Mouse (Mus musculus) midbrain, embryonic 14.5 days (tissue): ENCODE results near the gene Ctse. TPM values are rescaled to one million over a fixed set of nuclear protein-coding genes. Genes with fewer than 3 reads are reported as not detected.
"Not testable (repeated sequence)": the region's sequence is repeated elsewhere in the genome, so short reads cannot be mapped to it uniquely, and the experiment has no call there.

Source experiments
- ATAC-seq: fragments of 200-750 bp; cut with Nextera tagmentation; 2 replicates; pipeline ENCODE4 v1.8.0; 2017; ENCODE audit warnings: moderate number of reproducible peaks, moderate library complexity; ENCODE audit not compliant: low FRiP score, low TSS enrichment
- DNase-seq: peaks from one replicate; pipeline ENCODE4 v3.0.0-alpha.2; 2015
- H3K27ac ChIP-seq: fragments of 300-500 bp; sonication (generic); replicated peaks from 2 replicates; pipeline ENCODE4 v1.5.1; 2014; ENCODE audit warnings: mild to moderate bottlenecking, low read depth, low read length, moderate library complexity
- H3K27me3 ChIP-seq: fragments of 300-500 bp; sonication (generic); 2 replicates; pipeline ENCODE4 v1.6.1; 2014; ENCODE audit warnings: low read length, control low read depth, mixed read lengths; ENCODE audit not compliant: control insufficient read depth, insufficient read depth
- H3K36me3 ChIP-seq: fragments of 300-500 bp; sonication (generic); 2 replicates; pipeline ENCODE4 v1.6.1; 2014; ENCODE audit warnings: low read length, control low read depth; ENCODE audit not compliant: control insufficient read depth, insufficient read depth
- H3K4me1 ChIP-seq: fragments of 300-500 bp; sonication (generic); 2 replicates; pipeline ENCODE4 v1.6.1; 2014; ENCODE audit warnings: mild to moderate bottlenecking, antibody characterized with exemption, low read length, control low read depth; ENCODE audit not compliant: control insufficient read depth, insufficient read depth
- H3K4me2 ChIP-seq: fragments of 300-500 bp; sonication (generic); 2 replicates; pipeline ENCODE4 v1.6.1; 2014; ENCODE audit warnings: mild to moderate bottlenecking, low read length, moderate library complexity
- H3K4me3 ChIP-seq: fragments of 300-500 bp; sonication (generic); replicated peaks from 2 replicates; pipeline ENCODE4 v1.5.1; 2014; ENCODE audit warnings: low read depth, low read length
- H3K9ac ChIP-seq: fragments of 300-500 bp; sonication (generic); replicated peaks from 2 replicates; pipeline ENCODE4 v1.6.1; 2014; ENCODE audit warnings: mild to moderate bottlenecking, low read length, moderate library complexity
- H3K9me3 ChIP-seq: fragments of 300-500 bp; sonication (generic); 2 replicates; pipeline ENCODE4 v1.6.1; 2016; ENCODE audit warnings: low read length, control low read depth, mixed read lengths; ENCODE audit not compliant: control insufficient read depth
- WGBS: fragments of 180-500 bp; shearing (Covaris S2); extraction: QIAGEN DNeasy Blood & Tissue Kit; methylation state at CpG from one replicate; pipeline ENCODE4 v1.1.7; 2014; 5-methylcytosine and 5-hydroxymethylcytosine counted together
- polyA plus RNA-seq: library from polyadenylated mRNA; unstranded; fragments of >200 nt; fragmentation: Nextera tagmentation; extraction: Ambion mirVana; gene quantifications from 2 replicates; pipeline ENCODE4 v1.2.1, GENCODE M21; 2014

The Ctse gene
- polyA plus RNA-seq, 1 experiment from 2014 or later = not detected

GRCm38 (mm10) chr1:131616546-131617220, 21.4 kb upstream of the Ctse start:
- H3K9me3 ChIP-seq = peaks cover 3% of the 10 kb centered on the region; the same call in 1 of the 2 replicates
- 84% methylated on average over 5 of the region's 5 CpGs for WGBS
- no peak overlapping the region for H3K9ac ChIP-seq
- H3K4me2 ChIP-seq = no peak overlapping the region
- no peaks in the 10 kb centered on the region for H3K27me3 ChIP-seq
- no peak overlapping the region for H3K4me3 ChIP-seq
- ATAC-seq (no peak), DNase-seq (no peak)
- H3K4me1 ChIP-seq = no peaks in the 10 kb centered on the region
- H3K27ac ChIP-seq = no peak overlapping the region
- no peaks in the 10 kb centered on the region for H3K36me3 ChIP-seq

GRCm38 (mm10) chr1:131618576-131618975, 19.5 kb upstream of the Ctse start:
- ATAC-seq = no peak
- Histone ChIP-seq H3K27me3 (no peaks in the 10 kb centered on the region), H3K36me3 (no peaks in the 10 kb centered on the region), H3K4me2 (no peak overlapping the region), H3K27ac (no peak overlapping the region), H3K9me3 (peaks cover 3% of the 10 kb centered on the region; the same call in 1 of the 2 replicates), H3K4me1 (no peaks in the 10 kb centered on the region), H3K9ac (no peak overlapping the region), H3K4me3 (no peak overlapping the region)
- DNase-seq = no peak
- WGBS = 96% methylated on average over 1 of the region's 1 CpGs

GRCm38 (mm10) chr1:131619348-131619747, 18.8 kb upstream of the Ctse start:
- Histone ChIP-seq H3K4me3 (no peak overlapping the region), H3K4me2 (no peak overlapping the region), H3K36me3 (no peaks in the 10 kb centered on the region), H3K9ac (no peak overlapping the region), H3K27ac (no peak overlapping the region), H3K4me1 (peaks cover 2% of the 10 kb centered on the region; the same call in 1 of the 2 replicates), H3K27me3 (no peaks in the 10 kb centered on the region), H3K9me3 (peaks cover 3% of the 10 kb centered on the region; the same call in 1 of the 2 replicates)
- no peak for DNase-seq
- no peak for ATAC-seq
- WGBS = 95% methylated on average over 7 of the region's 7 CpGs

- H3K4me1 ChIP-seq = peaks cover 4% of the 10 kb centered on the region; the same call in 1 of the 2 replicates
- no peak overlapping the region for H3K4me2 ChIP-seq
- H3K36me3 ChIP-seq = no peaks in the 10 kb centered on the region
- ATAC-seq = no peak
- WGBS = 91% methylated on average over 3 of the region's 3 CpGs
- DNase-seq = no peak
- no peaks in the 10 kb centered on the region for H3K27me3 ChIP-seq
- H3K9me3 ChIP-seq = peaks cover 3% of the 10 kb centered on the region; the same call in 1 of the 2 replicates
- no peak overlapping the region for H3K4me3 ChIP-seq
- no peak overlapping the region for H3K27ac ChIP-seq
- no peak overlapping the region for H3K9ac ChIP-seq
These were observed 14.5 kb upstream of the Ctse start for GRCm38 (mm10) chr1:131623644-131624043.

GRCm38 (mm10) chr1:131624175-131624835, 13.8 kb upstream of the Ctse start:
- no peaks in the 10 kb centered on the region for H3K27me3 ChIP-seq
- H3K4me1 ChIP-seq = peaks cover 4% of the 10 kb centered on the region; the same call in 1 of the 2 replicates
- H3K9me3 ChIP-seq = peaks cover 3% of the 10 kb centered on the region; the same call in 1 of the 2 replicates
- WGBS = 54% methylated on average over 3 of the region's 3 CpGs
- DNase-seq (peak; percentile 3), ATAC-seq (no peak)
- H3K36me3 ChIP-seq = no peaks in the 10 kb centered on the region
- H3K27ac ChIP-seq = no peak overlapping the region
- H3K4me3 ChIP-seq = no peak overlapping the region
- no peak overlapping the region for H3K9ac ChIP-seq
- H3K4me2 ChIP-seq = no peak overlapping the region

GRCm38 (mm10) chr1:131626200-131626599, 11.9 kb upstream of the Ctse start:
- Histone ChIP-seq H3K9me3 (no peaks in the 10 kb centered on the region), H3K4me1 (peaks cover 4% of the 10 kb centered on the region; the same call in 1 of the 2 replicates), H3K4me2 (no peak overlapping the region), H3K27ac (no peak overlapping the region), H3K9ac (no peak overlapping the region), H3K4me3 (no peak overlapping the region), H3K27me3 (no peaks in the 10 kb centered on the region), H3K36me3 (no peaks in the 10 kb centered on the region)
- ATAC-seq (no peak), DNase-seq (no peak)
- 86% methylated on average over 6 of the region's 6 CpGs for WGBS

- WGBS = 64% methylated on average over 6 of the region's 6 CpGs
- H3K4me1 ChIP-seq, ATAC-seq, H3K4me2 ChIP-seq, H3K9ac ChIP-seq, H3K27me3 ChIP-seq, H3K9me3 ChIP-seq, H3K27ac ChIP-seq, H3K4me3 ChIP-seq, H3K36me3 ChIP-seq: not testable (repeated sequence)
- DNase-seq = peak; percentile 63
These were observed 5.9 kb upstream of the Ctse start for GRCm38 (mm10) chr1:131632216-131632615.

GRCm38 (mm10) chr1:131634495-131634894, 3.6 kb upstream of the Ctse start:
- no peak for ATAC-seq
- H3K9ac ChIP-seq = no peak overlapping the region
- H3K4me1 ChIP-seq = no peaks in the 10 kb centered on the region

More at GRCm38 (mm10) chr1:131634495-131634894, 3.6 kb upstream of the Ctse start:
- H3K4me2 ChIP-seq = no peak overlapping the region
- DNase-seq = no peak
- H3K9me3 ChIP-seq = no peaks in the 10 kb centered on the region
- H3K36me3 ChIP-seq = no peaks in the 10 kb centered on the region
- H3K27ac ChIP-seq = no peak overlapping the region
- H3K4me3 ChIP-seq = no peak overlapping the region
- no peaks in the 10 kb centered on the region for H3K27me3 ChIP-seq
